Mouse (Mus musculus): ENCODE results near the gene Aff1.

The Aff1 gene

GRCm38 (mm10) chr5:103835471-103836147, 143.4 kb downstream of the Aff1 start:
- no peak for DNase-seq (ENCODE audit: extremely low read depth, low read depth)

- DNase-seq (ENCODE audit: extremely low read depth, low read depth), result no peak
Observed at GRCm38 (mm10) chr5:103836148-103836784, 144.1 kb downstream of the Aff1 start.

- no peak for DNase-seq (ENCODE audit: extremely low read depth, low read depth)
Observed at GRCm38 (mm10) chr5:103838550-103839264, 146.5 kb downstream of the Aff1 start.

- DNase-seq (ENCODE audit: extremely low read depth, low read depth), result no peak
Observed at GRCm38 (mm10) chr5:103839265-103839626, 147.1 kb downstream of the Aff1 start.

GRCm38 (mm10) chr5:103843938-103844337, 151.8 kb downstream of the Aff1 start:
- peak; percentile 7 for DNase-seq (ENCODE audit: extremely low read depth, low read depth)

GRCm38 (mm10) chr5:103845418-103846153, 153.4 kb downstream of the Aff1 start:
- DNase-seq (ENCODE audit: extremely low read depth, low read depth), result no peak

GRCm38 (mm10) chr5:103846154-103846551, 154.0 kb downstream of the Aff1 start:
- no peak for DNase-seq (ENCODE audit: extremely low read depth, low read depth)

GRCm38 (mm10) chr5:103846609-103847008, 154.4 kb downstream of the Aff1 start:
- DNase-seq (ENCODE audit: extremely low read depth, low read depth), result no peak

GRCm38 (mm10) chr5:103848546-103848945, 156.4 kb downstream of the Aff1 start:
- no peak for DNase-seq (ENCODE audit: extremely low read depth, low read depth)

- no peak for DNase-seq (ENCODE audit: extremely low read depth, low read depth)
Observed at GRCm38 (mm10) chr5:103852756-103853549, 160.8 kb downstream of the Aff1 start.

GRCm38 (mm10) chr5:103854041-103854806, 162.1 kb downstream of the Aff1 start:
- no peak for DNase-seq (ENCODE audit: extremely low read depth, low read depth)

GRCm38 (mm10) chr5:103854807-103855194, 162.6 kb downstream of the Aff1 start:
- no peak for DNase-seq (ENCODE audit: extremely low read depth, low read depth)

GRCm38 (mm10) chr5:103855483-103856211, 163.5 kb downstream of the Aff1 start:
- DNase-seq (ENCODE audit: extremely low read depth, low read depth), result no peak

GRCm38 (mm10) chr5:103856286-103857009, 164.3 kb downstream of the Aff1 start:
- peak; percentile 11 for DNase-seq (ENCODE audit: extremely low read depth, low read depth)

- no peak for DNase-seq (ENCODE audit: extremely low read depth, low read depth)
Observed at GRCm38 (mm10) chr5:103857151-103857550, 165.0 kb downstream of the Aff1 start.

GRCm38 (mm10) chr5:103860622-103861021, 168.4 kb downstream of the Aff1 start:
- no peak for DNase-seq (ENCODE audit: extremely low read depth, low read depth)

GRCm38 (mm10) chr5:103863759-103864158, 171.6 kb downstream of the Aff1 start:
- no peak for DNase-seq (ENCODE audit: extremely low read depth, low read depth)

- no peak for DNase-seq (ENCODE audit: extremely low read depth, low read depth)
Observed at GRCm38 (mm10) chr5:103889766-103890165, 197.6 kb downstream of the Aff1 start.

- no peak for DNase-seq (ENCODE audit: extremely low read depth, low read depth)
Observed at GRCm38 (mm10) chr5:103898310-103898709, 206.1 kb downstream of the Aff1 start.
